Mouse (Mus musculus): ENCODE results near the gene Kdm5b.

The Kdm5b gene

DNA sequence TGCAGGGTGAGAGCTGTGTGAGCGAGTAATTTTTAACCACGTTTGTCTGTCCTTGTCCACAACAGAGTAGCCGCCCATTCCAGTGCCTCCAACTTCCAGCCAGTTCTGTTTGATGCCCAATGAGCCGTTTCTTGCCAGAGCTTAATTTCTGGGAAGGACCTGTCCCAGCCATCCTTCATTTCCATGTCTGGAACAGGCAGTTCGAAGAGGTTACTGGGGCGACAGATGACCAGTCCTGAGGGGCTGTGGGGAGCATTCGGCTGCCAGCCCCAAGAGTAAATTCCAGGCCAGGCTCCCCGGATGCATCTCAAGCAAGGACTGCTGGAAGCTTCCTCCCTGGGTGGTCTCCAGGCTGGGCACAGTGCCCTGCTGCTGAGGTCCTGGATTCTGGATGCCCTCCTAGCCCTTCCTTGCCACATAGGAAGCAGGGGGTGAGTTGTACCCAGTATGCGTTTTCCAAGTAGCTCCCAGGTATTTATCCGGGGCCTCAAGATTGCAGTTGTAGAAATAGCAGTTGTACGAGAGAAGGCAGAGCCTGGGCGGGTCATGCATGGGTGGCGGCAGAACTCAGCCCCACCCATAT, 91.4 kb downstream of the Kdm5b start:
- peak; percentile 52 to 70 for DNase-seq

DNA sequence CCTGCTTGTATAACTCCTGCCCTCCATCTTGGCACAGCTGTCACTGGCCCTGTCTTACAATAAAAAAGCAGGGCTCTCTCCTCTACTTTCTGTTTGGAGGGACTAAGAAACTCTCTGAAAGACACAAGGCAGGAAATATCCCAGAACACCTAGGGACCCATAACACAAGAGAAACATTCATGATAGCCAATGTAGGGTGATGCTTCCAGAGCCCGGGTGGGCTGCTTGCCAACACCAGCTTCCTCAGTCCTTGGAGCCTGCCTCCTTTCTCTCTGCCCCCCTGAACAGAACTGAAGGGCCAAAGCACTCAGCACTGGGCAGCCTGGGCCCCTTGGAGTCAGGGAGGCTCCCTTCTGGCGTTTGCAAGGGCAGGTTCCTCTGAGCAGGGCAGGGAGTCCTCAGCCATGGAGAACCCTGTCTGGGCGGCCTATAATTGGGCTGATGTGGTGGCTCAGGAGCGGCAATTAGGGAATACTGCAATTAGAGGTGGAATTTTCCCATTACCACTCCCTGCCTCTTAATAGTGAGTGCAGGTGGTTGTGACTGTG, 92.0 kb downstream of the Kdm5b start:
- peak; percentile 54 to 70 for DNase-seq

DNA sequence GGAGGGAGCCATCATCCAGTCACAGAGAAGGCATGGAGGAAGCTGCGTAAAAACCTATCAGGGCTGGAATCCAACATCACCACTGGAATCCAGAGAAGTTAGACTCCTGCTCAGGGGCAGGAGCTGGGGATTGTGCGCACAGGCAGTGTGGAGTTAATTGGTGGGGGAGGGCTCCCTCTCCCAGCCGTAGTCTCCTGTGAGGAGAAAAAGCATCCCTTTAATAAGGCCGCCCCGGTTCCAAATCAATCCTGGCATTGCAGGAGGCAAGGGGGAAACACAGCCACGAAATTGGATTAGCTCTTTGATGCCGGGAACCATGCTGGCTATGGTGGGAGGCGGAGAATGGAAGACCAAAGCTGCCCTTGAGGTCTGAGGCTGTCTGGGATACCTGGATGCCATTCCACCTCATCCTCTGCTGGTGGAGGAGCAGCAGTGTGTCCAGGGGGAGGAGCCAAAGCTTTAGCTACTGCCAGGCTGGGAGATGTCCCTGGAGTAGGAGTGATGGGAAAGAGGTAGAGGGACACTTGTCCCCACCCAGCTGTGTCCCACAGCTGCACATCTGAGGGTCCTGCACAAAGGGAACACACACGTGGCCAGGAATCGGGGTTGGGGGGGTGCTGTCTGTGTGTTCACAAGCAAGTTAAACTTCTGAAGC, 93.8 kb downstream of the Kdm5b start:
- no peak for DNase-seq

DNA sequence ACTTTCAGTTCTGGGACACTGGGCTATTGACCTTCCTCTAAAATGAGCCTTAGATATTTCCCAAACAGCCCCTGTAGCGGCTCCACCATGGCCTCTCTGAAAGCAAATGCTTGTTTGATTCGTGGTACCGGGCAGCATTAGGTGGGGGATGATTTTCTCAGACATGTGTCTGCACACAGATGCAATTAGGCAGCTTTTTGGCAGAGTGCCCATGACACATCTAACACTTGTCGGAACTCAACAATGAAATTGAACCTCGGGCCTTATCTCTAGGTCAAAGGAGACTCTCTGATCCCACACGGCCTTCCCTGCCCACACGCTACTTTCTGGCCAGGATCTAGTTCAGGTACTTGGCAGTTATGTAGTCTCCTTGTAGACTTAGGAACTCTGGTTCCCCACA, 98.9 kb downstream of the Kdm5b start:
- no peak for DNase-seq

DNA sequence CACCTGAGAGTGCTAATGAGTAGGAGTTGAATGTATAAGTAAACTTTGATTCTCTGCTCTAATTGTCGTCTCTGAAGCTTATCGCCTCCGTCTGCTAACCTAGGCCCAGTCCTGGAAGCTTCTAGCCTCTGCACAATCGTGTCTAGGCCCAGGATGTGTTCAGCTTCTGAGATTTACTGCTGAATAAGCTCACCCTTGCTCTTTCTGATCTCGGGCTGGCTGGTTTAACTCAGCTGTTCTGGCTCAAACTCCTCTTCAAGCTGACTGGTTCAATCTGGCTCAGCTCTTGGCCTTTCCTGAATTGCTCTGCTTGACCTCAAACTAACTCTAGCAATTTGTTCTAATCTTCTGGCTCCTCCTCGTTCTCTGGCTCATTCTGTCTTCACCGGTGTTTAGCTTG, 100.2 kb downstream of the Kdm5b start:
- no peak for DNase-seq

DNA sequence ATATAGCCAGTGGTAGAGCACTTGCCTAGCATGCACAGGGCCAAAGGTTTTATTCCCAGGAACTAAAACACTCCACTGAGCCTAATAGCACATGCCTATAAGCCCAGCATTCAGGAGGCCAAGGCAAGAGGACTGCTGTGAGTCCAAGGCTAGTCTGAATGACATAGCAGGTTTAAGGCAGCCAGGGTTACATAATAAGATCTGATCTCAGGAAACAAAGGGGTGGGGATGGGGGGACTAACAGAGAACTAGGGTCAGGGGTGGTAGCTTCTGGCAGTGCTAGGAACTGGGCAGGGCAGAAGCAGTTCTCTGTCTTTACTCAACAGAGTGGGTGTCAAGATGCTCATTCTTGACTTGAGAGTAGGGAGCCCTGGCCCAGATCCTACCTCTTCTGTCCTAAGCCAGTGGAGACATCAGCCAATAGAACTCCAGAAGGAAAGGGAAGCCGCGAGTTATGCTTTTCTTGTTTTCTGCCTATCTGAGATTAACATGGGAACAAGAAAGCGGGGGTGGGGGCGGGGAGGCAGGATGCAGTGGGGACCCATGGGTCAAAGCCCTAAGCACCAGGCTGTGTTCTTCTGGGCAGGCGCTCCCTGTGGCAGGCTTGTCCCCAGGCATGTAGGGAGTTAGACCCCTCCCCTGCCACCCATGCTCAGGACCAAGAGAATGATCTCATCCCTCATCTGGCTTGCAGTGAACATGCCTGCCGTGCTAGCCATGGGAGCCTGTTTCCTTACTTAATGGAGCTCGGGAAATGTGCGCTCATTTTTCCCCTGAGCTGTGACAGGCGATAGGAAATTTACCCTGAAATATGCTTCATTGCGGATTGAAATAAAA, 111.5 kb downstream of the Kdm5b start:
- DNase-seq, result peak in 1 of 2 experiments; percentile 37

DNA sequence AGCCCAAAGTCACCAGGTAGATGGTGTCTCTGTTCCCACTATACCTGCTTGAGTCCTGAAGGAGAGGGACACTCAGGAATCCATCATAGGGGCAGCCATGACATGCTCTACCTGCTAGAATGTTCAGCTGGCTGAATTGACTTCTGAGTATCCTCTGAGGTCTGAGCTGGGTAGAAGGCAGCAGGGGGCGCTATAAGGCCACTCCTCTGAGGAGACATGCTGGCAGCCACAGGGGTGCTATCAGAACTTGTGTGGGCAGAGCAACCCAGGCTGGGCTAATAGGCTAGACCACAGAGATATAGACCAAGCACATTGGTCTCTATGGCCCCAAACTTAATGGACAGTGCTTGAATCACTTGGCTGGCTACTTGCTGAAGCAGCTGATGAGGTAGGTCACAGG, 114.3 kb downstream of the Kdm5b start:
- no peak for DNase-seq

DNA sequence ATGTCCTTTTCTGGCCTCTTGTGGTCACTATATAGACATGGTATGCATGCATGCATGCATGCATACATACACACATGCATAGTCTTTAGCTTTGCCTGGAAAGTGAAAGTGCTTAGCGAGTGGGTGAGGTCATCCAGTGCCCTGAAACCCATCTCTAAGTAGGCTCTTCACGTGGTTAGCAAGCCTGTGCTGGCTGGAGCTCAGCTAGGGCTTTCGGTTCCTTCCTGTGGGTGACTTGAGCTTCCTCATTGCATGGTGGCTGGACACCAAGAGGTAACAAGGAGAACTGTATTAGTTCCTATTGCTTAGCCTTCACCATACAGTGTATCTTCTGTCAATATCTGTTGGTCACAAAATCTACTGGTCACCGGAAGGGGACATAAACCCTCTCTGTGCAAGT, 119.5 kb downstream of the Kdm5b start:
- DNase-seq, result no peak

DNA sequence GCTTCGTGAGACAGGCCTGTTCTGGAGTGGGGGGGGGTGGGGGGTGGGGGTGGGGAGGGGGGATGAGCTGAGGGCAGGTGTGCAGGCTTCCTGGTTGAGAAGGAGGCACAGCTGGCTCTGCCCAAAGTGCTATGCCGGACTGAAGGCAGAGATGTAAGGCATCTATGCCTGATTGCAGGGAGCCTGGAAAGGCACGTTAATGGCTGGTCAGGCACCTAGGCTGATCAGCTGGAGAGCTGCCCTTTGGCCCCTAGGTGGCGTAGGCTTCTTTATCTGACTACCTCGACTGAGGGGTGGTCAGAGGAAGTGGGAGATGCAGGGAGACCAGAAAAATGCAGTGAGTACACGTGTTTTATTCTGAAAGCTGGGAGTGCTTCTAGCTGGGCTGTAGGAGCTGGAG, 120.6 kb downstream of the Kdm5b start:
- DNase-seq, result no peak

DNA sequence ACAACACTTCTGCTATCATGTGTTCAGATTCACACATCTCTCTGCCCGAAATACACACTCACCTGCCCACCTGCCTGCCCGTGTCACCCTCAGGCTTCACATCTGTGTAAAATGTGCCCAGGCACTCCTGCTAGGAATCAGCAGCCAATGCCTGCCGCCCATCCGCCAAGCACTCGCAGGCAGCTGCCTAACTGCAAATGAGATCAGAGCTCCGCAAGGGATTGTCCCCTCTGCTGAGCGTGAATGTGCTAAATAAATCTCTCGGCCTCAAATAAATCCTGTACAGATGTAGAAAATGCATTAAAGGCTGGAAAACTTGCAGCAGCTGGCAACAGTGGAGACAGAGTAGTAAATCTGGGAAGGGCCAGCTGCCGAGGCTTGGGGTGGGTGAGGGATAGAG, 122.5 kb downstream of the Kdm5b start:
- DNase-seq, result no peak

All from kidney, postnatal 4 days (tissue).